Mouse (Mus musculus) erythroblast, embryonic 14.5 days (primary cell): ENCODE data around the gene Gadd45gip1. TPM values are rescaled to one million over a fixed set of nuclear protein-coding genes. Genes with fewer than 3 reads are reported as not detected.
A peak's percentile ranks its signal among the peaks of the same experiment; 100 is the strongest.

Experiments
- H3K27me3 ChIP-seq: 2 replicates; pipeline ENCODE4 v1.6.1; 2012; ENCODE audit warnings: inconsistent platforms; ENCODE audit not compliant: control insufficient read depth
- H3K36me3 ChIP-seq: 2 replicates; pipeline ENCODE4 v1.6.1; 2012; ENCODE audit warnings: mild to moderate bottlenecking, inconsistent platforms; ENCODE audit not compliant: control insufficient read depth
- H3K4me1 ChIP-seq: 2 replicates; pipeline ENCODE4 v1.6.1; 2012; ENCODE audit warnings: inconsistent platforms; ENCODE audit not compliant: control insufficient read depth
- H3K4me3 ChIP-seq: replicated peaks from 2 replicates; pipeline ENCODE3; 2012; ENCODE audit warnings: moderate library complexity, mild to moderate bottlenecking, inconsistent platforms
- H3K9me3 ChIP-seq: 2 replicates; pipeline ENCODE4 v1.6.1; 2012; ENCODE audit warnings: low read length, inconsistent platforms, mixed read lengths; ENCODE audit not compliant: control insufficient read depth
- GATA1 ChIP-seq: IDR thresholded peaks from 2 replicates; pipeline ENCODE4 v1.6.1; 2012; ENCODE audit warnings: low read length, inconsistent platforms, mixed read lengths
- TAL1 ChIP-seq: IDR thresholded peaks from 3 replicates; pipeline ENCODE4 v1.6.1; 2012; ENCODE audit warnings: low read length, inconsistent platforms, mixed read lengths
- polyA plus RNA-seq: library from polyadenylated mRNA; stranded (reverse); fragments of >175 nt; gene quantifications from 2 replicates; pipeline ENCODE4 v1.2.3, GENCODE M21; 2012

Gadd45gip1 gene
- polyA plus RNA-seq, 1 experiment: 11.6 TPM

- H3K36me3 ChIP-seq: peaks cover 6% of the 10 kb centered on the region
- peaks cover 25% of the 10 kb centered on the region for H3K4me1 ChIP-seq
- no peaks in the 10 kb centered on the region; the same call in 1 of the 2 replicates for H3K9me3 ChIP-seq
- TF ChIP-seq TAL1 (no peak), GATA1 (no peak)
- no peak overlapping the region for H3K4me3 ChIP-seq
- H3K27me3 ChIP-seq: peaks cover 74% of the 10 kb centered on the region
These were observed 37.4 kb upstream of the Gadd45gip1 start for GRCm38 (mm10) chr8:84793791-84794485.

- H3K36me3 ChIP-seq: peaks cover 6% of the 10 kb centered on the region
- peaks cover 30% of the 10 kb centered on the region for H3K4me1 ChIP-seq
- no peak for TF ChIP-seq GATA1
- no peak for TF ChIP-seq TAL1
- H3K4me3 ChIP-seq: no peak overlapping the region
- H3K9me3 ChIP-seq: no peaks in the 10 kb centered on the region; the same call in 1 of the 2 replicates
- H3K27me3 ChIP-seq: peaks cover 74% of the 10 kb centered on the region
These were observed 36.8 kb upstream of the Gadd45gip1 start for GRCm38 (mm10) chr8:84794486-84794885.

- no peak overlapping the region for H3K4me3 ChIP-seq
- peaks cover 84% of the 10 kb centered on the region for H3K27me3 ChIP-seq
- H3K4me1 ChIP-seq: peaks cover 42% of the 10 kb centered on the region
- peaks cover 2% of the 10 kb centered on the region; the same call in 1 of the 2 replicates for H3K9me3 ChIP-seq
- H3K36me3 ChIP-seq: peaks cover 6% of the 10 kb centered on the region
- TF ChIP-seq TAL1 (no peak), GATA1 (no peak)
These were observed 34.0 kb upstream of the Gadd45gip1 start for GRCm38 (mm10) chr8:84797256-84797797.

- no peak for TF ChIP-seq TAL1
- TF ChIP-seq GATA1: no peak
These were observed 33.4 kb upstream of the Gadd45gip1 start for GRCm38 (mm10) chr8:84797971-84798370.

GRCm38 (mm10) chr8:84798446-84799135 is 32.7 kb upstream of the Gadd45gip1 start:
- Histone ChIP-seq H3K36me3 (peaks cover 6% of the 10 kb centered on the region), H3K9me3 (peaks cover 4% of the 10 kb centered on the region; the same call in 1 of the 2 replicates), H3K27me3 (peaks cover 89% of the 10 kb centered on the region), H3K4me1 (peaks cover 34% of the 10 kb centered on the region), H3K4me3 (peak overlapping the region; percentile 74)
- TF ChIP-seq TAL1: no peak
- TF ChIP-seq GATA1: no peak

More at GRCm38 (mm10) chr8:84797971-84798370, 33.4 kb upstream of the Gadd45gip1 start:
- no peak overlapping the region for H3K4me3 ChIP-seq
- H3K9me3 ChIP-seq: peaks cover 2% of the 10 kb centered on the region; the same call in 1 of the 2 replicates
- H3K4me1 ChIP-seq: peaks cover 40% of the 10 kb centered on the region
- peaks cover 89% of the 10 kb centered on the region for H3K27me3 ChIP-seq
- peaks cover 6% of the 10 kb centered on the region for H3K36me3 ChIP-seq

GRCm38 (mm10) chr8:84799136-84799931 is 32.0 kb upstream of the Gadd45gip1 start:
- Histone ChIP-seq H3K36me3 (peaks cover 6% of the 10 kb centered on the region), H3K4me3 (peak overlapping the region; percentile 74), H3K27me3 (peaks cover 92% of the 10 kb centered on the region), H3K9me3 (peaks cover 8% of the 10 kb centered on the region; the same call in 1 of the 2 replicates), H3K4me1 (peaks cover 31% of the 10 kb centered on the region)
- TF ChIP-seq TAL1 (no peak), GATA1 (no peak)

GRCm38 (mm10) chr8:84799999-84800831 is 31.1 kb upstream of the Gadd45gip1 start, which contains the start of gene Nfix:
Nfix (minus strand) TSS chr8:84800344.
- TF ChIP-seq TAL1 (no peak), GATA1 (no peak)
- Histone ChIP-seq H3K27me3 (peaks cover 95% of the 10 kb centered on the region), H3K4me3 (peak within 1 kb of the TSS; percentile 74), H3K9me3 (peaks cover 10% of the 10 kb centered on the region; the same call in 1 of the 2 replicates), H3K4me1 (peaks cover 31% of the 10 kb centered on the region), H3K36me3 (peaks cover 6% of the 10 kb centered on the region)

GRCm38 (mm10) chr8:84806031-84806430 is 25.3 kb upstream of the Gadd45gip1 start:
- H3K4me1 ChIP-seq: peaks cover 24% of the 10 kb centered on the region
- H3K27me3 ChIP-seq: peaks cover 70% of the 10 kb centered on the region
- H3K9me3 ChIP-seq: peaks cover 15% of the 10 kb centered on the region
- TF ChIP-seq GATA1 (no peak), TAL1 (no peak)
- no peak overlapping the region for H3K4me3 ChIP-seq
- no peaks in the 10 kb centered on the region for H3K36me3 ChIP-seq
